Comparison of ENCODE assay signal across 21 mouse cellular contexts in genomic region chr1:181035015-181035778, GRCm38 (mm10). TPM values are rescaled to one million over a fixed set of nuclear protein-coding genes. Genes with fewer than 3 reads are reported as not detected.
DNase-seq lines count a peak whose midpoint lies in the region; ATAC-seq and TF ChIP-seq lines count a peak whose summit lies in the region.
"Not testable (repeated sequence)": the region's sequence is repeated elsewhere in the genome, so short reads cannot be mapped to it uniquely, and the experiment has no call there.
"Had no signal": no experiment of that assay in that cellular context is flagged by ENCODE, and none has a peak within 500 bp of the region (broad histone marks: within the 10 kb centered on the region; RNA-seq: fewer than 3 reads in every experiment).

No protein-coding gene starts in this region.

- TF ChIP-seq POLR2A in liver, adult 2 months (IDR thresholded peaks at IDR 0.05; ENCODE audit: extremely low read depth, insufficient read depth, low read length): not testable (repeated sequence)

- not testable (repeated sequence) for TF ChIP-seq CTCF in liver, adult 2 months (IDR thresholded peaks at IDR 0.05; ENCODE audit: low read depth, low read length); liver, embryonic 14.5 days (IDR thresholded peaks at IDR 0.05; ENCODE audit: low read depth)

- ATAC-seq in erythroblast, adult 5-6 weeks (replicated peaks; ENCODE audit: low FRiP score, poor library complexity, severe bottlenecking): peak; percentile 68
- peak; percentile 68; the same call in 1 of the 2 replicates for ATAC-seq in intestine, embryonic 15.5 days
- ATAC-seq in liver, embryonic 14.5 days (ENCODE audit: insufficient read depth): peak; percentile 80
- ATAC-seq in lung, embryonic 15.5 days (ENCODE audit: borderline replicate concordance, extremely low read depth, low FRiP score, low TSS enrichment): peak; percentile 59; the same call in 1 of the 2 replicates
- ATAC-seq in stomach, embryonic 15.5 days (ENCODE audit: insufficient read depth, low FRiP score, low read depth): peak; percentile 83

- not testable (repeated sequence) for H3K9ac ChIP-seq in ES-E14 (ENCODE audit: insufficient read depth, low read depth, low read length, poor library complexity, severe bottlenecking); intestine, embryonic 15.5 days; liver, embryonic 14.5 days (replicated peaks); lung, embryonic 15.5 days; stomach, embryonic 15.5 days
- H3K9ac ChIP-seq in liver, adult 2 months (ENCODE audit: low read depth, low read length): peak overlapping the region; percentile 74; the same call in 1 of the 2 replicates

- H3K27ac ChIP-seq in ES-E14 (ENCODE audit: insufficient read depth, low read depth, low read length, poor library complexity, severe bottlenecking); intestine, embryonic 15.5 days; liver, embryonic 14.5 days; lung, embryonic 15.5 days; stomach, embryonic 15.5 days: not testable (repeated sequence)
- peak overlapping the region; percentile 84 for H3K27ac ChIP-seq in liver, adult 2 months (replicated peaks; ENCODE audit: insufficient read depth, low read depth, low read length)

- in situ Hi-C loops in ES-E14 (cut with MboI; ENCODE audit: low sequenced_read_pairs in 2 of 2, unreplicated experiment in 2 of 2): not testable (repeated sequence)

- not testable (repeated sequence) for H3K4me2 ChIP-seq in intestine, embryonic 15.5 days (replicated peaks); liver, embryonic 14.5 days (ENCODE audit: low read depth); lung, embryonic 15.5 days; stomach, embryonic 15.5 days

- not testable (repeated sequence) for H3K79me2 ChIP-seq in liver, adult 2 months (ENCODE audit: control insufficient read depth, insufficient read depth, low read length)

- H3K4me1 ChIP-seq in ES-E14 (ENCODE audit: control insufficient read depth in 2 of 2, insufficient read depth in 2 of 2, low read length in 2 of 2, poor library complexity in 1 of 2); intestine, embryonic 15.5 days (replicated peaks); lung, embryonic 15.5 days; stomach, embryonic 15.5 days: not testable (repeated sequence)
- H3K4me1 ChIP-seq in liver, adult 2 months (ENCODE audit: control insufficient read depth, insufficient read depth, low read length): peaks cover 15% of the 10 kb centered on the region
- peaks cover 0 to 10% of the 10 kb centered on the region in 2 experiments; a peak in 2 of 4 replicates for H3K4me1 ChIP-seq in liver, embryonic 14.5 days (replicated peaks; ENCODE audit: control insufficient read depth in 2 of 2, insufficient read depth in 2 of 2, low read length in 1 of 2)

- H3K27me3 ChIP-seq in intestine, embryonic 15.5 days (replicated peaks); liver, adult 2 months (ENCODE audit: control insufficient read depth, insufficient read depth, low read length); liver, embryonic 14.5 days (ENCODE audit: control insufficient read depth, insufficient read depth, low read length); lung, embryonic 15.5 days; stomach, embryonic 15.5 days (replicated peaks): not testable (repeated sequence)

- DNase-seq in ES-E14 (ENCODE audit: low read depth, low spot score); liver, embryonic 14.5 days (ENCODE audit: low read depth in 3 of 3, low spot score in 3 of 3): not testable (repeated sequence)
- peak; percentile 96 for DNase-seq in liver, adult 2 months (ENCODE audit: extremely low read depth, low read depth, low spot score)

- not testable (repeated sequence) for H3K9me3 ChIP-seq in ES-E14 (ENCODE audit: control insufficient read depth, insufficient read depth, low read depth, low read length); intestine, embryonic 15.5 days; liver, embryonic 14.5 days (ENCODE audit: control insufficient read depth, low read length); lung, embryonic 15.5 days; stomach, embryonic 15.5 days

- H3K36me3 ChIP-seq in ES-E14 (ENCODE audit: control insufficient read depth, insufficient read depth, low read length, poor library complexity, severe bottlenecking); intestine, embryonic 15.5 days; liver, adult 2 months (ENCODE audit: control insufficient read depth, insufficient read depth, low read length); liver, embryonic 14.5 days (replicated peaks; ENCODE audit: control insufficient read depth, insufficient read depth, low read depth); lung, embryonic 15.5 days; stomach, embryonic 15.5 days: not testable (repeated sequence)

- not testable (repeated sequence) for TF ChIP-seq EP300 in liver, embryonic 14.5 days (IDR thresholded peaks at IDR 0.05; ENCODE audit: low read depth)

- not testable (repeated sequence) for H3K4me3 ChIP-seq in ES-E14 (ENCODE audit: insufficient read depth in 1 of 2, low read depth in 1 of 2, low read length in 2 of 2, poor library complexity in 1 of 2, severe bottlenecking in 1 of 2); intestine, embryonic 15.5 days (replicated peaks); liver, embryonic 14.5 days (ENCODE audit: insufficient read depth in 1 of 2, low read depth in 2 of 2, low read length in 2 of 2); lung, embryonic 15.5 days; stomach, embryonic 15.5 days (replicated peaks)
- peak overlapping the region; percentile 46; the same call in 1 of the 2 replicates for H3K4me3 ChIP-seq in liver, adult 2 months (ENCODE audit: insufficient read depth, low read depth, low read length)

- WGBS in intestine, embryonic 15.5 days: 78% methylated on average over 5 of the region's 5 CpGs
- 33% methylated on average over 5 of the region's 5 CpGs for WGBS in liver, adult 2 months
- 60% methylated on average over 5 of the region's 5 CpGs for WGBS in liver, embryonic 14.5 days (ENCODE audit: insufficient replicate concordance)
- WGBS in lung, embryonic 15.5 days: 82% methylated on average over 5 of the region's 5 CpGs
- 87% methylated on average over 5 of the region's 5 CpGs for WGBS in stomach, embryonic 15.5 days

TF ChIP-seq in ES-E14, 5 proteins besides CTCF, POLR2A, EP300 and RAD21:
- 0 out of 2 replicates have a peak, but pooled peaks have one; percentile 34 for TF ChIP-seq MAFK (IDR thresholded peaks at IDR 0.05; ENCODE audit: insufficient read depth, low read depth, low read length)

RNA-seq across cellular contexts. Expression of gene Ephx1, which starts 14.5 kb away (rescaled TPM):
- 12.5 and 35.9 TPM in 2 replicates for total RNA-seq in ES-E14 (2012; rRNA removed)
- 6.1 and 12.5 TPM in 2 replicates for total RNA-seq in erythroblast, adult 5-6 weeks (2015; ENCODE audit: low replicate concordance)
- 3.3 TPM in 1 of 2 replicates, not detected in the other for total RNA-seq in erythroblast, adult 5-6 weeks (2017; ENCODE audit: low replicate concordance)
- 3.6 and 4.0 TPM in 2 replicates for polyA plus RNA-seq in intestine, embryonic 15.5 days (2015; fragmentation: Nextera tagmentation; extraction: Ambion mirVana)
- 220 and 428 TPM in 2 replicates for total RNA-seq in liver, adult 2 months (2014; rRNA removed)
- 287 and 304 TPM in 2 replicates for polyA plus RNA-seq in liver, adult 2 months (2012; rRNA removed)
- 2.8 and 2.9 TPM in 2 replicates for polyA plus RNA-seq in liver, embryonic 14.5 days (2012; rRNA removed)
- 4.2 and 4.8 TPM in 2 replicates for polyA plus RNA-seq in liver, embryonic 14.5 days (2014; fragmentation: Nextera tagmentation; extraction: Ambion mirVana)
- polyA plus RNA-seq in lung, embryonic 15.5 days (2015; fragmentation: Nextera tagmentation; extraction: Ambion mirVana): 6.3 and 7.2 TPM in 2 replicates
- 9.5 and 10.5 TPM in 2 replicates for polyA plus RNA-seq in stomach, embryonic 15.5 days (2015; fragmentation: Nextera tagmentation; extraction: Ambion mirVana)

RNA-seq across cellular contexts. Expression of gene 9130409I23Rik, which starts 15.8 kb away (rescaled TPM):
- not detected in 2 replicates for total RNA-seq in ES-E14 (2012; rRNA removed)
- total RNA-seq in erythroblast, adult 5-6 weeks (2015; ENCODE audit: low replicate concordance): not detected in 2 replicates
- not detected in 2 replicates for total RNA-seq in erythroblast, adult 5-6 weeks (2017; ENCODE audit: low replicate concordance)
- polyA plus RNA-seq in intestine, embryonic 15.5 days (2015; fragmentation: Nextera tagmentation; extraction: Ambion mirVana): not detected in 2 replicates
- 11.2 and 23.4 TPM in 2 replicates for total RNA-seq in liver, adult 2 months (2014; rRNA removed)
- 3.8 and 4.2 TPM in 2 replicates for polyA plus RNA-seq in liver, adult 2 months (2012; rRNA removed)
- 0.03 and 0.05 TPM in 2 replicates for polyA plus RNA-seq in liver, embryonic 14.5 days (2012; rRNA removed)
- not detected in 2 replicates for polyA plus RNA-seq in liver, embryonic 14.5 days (2014; fragmentation: Nextera tagmentation; extraction: Ambion mirVana)
- not detected in 2 replicates for polyA plus RNA-seq in lung, embryonic 15.5 days (2015; fragmentation: Nextera tagmentation; extraction: Ambion mirVana)
- polyA plus RNA-seq in stomach, embryonic 15.5 days (2015; fragmentation: Nextera tagmentation; extraction: Ambion mirVana): not detected in 2 replicates
- total RNA-seq: adrenal gland, postnatal 4 days; gastrocnemius, adult 2 months; gastrocnemius, postnatal 25 days; granulocyte monocyte progenitor cell, adult 5-6 weeks; heart, postnatal 36 days had no signal
- polyA plus RNA-seq: brain, embryonic 14.5 days; C2C12; cortical plate, adult 2 months; embryonic facial prominence, embryonic 12.5 days; forebrain, embryonic 14.5 days; heart, embryonic 13.5 days; heart, postnatal 0 days; hindbrain, embryonic 11.5 days; hindbrain, embryonic 15.5 days had no signal

Comparison
In these comparisons a context has a peak if more than half of its experiments do, and no peak if none do; other contexts are left out.
1. RNA of gene Ephx1, which starts 14.5 kb away (polyA plus RNA-seq): 287 to 304 TPM in liver, adult 2 months; 9.5 to 10.5 TPM in stomach, embryonic 15.5 days, 6.3 to 7.2 TPM in lung, embryonic 15.5 days, 2.8 to 4.8 TPM in liver, embryonic 14.5 days and 3.6 to 4.0 TPM in intestine, embryonic 15.5 days; every median in the first group is over 10 times any median in the second.
2. Peak in every context shown above with its lines, with median percentiles within 50 percentile points of each other: ATAC-seq.